Mouse (Mus musculus): ENCODE measurements around the gene Amigo1.

- TF ChIP-seq CTCF (IDR thresholded peaks at IDR 0.05; ENCODE audit: low read depth, low read length) (no peak), TAL1 (conservative IDR thresholded peaks at IDR 0.05; ENCODE audit: low read depth, low read length) (no peak), POLR2AphosphoS5 (IDR thresholded peaks at IDR 0.05; ENCODE audit: insufficient replicate concordance, low read depth, low read length) (no peak), GATA1 (IDR thresholded peaks at IDR 0.05; ENCODE audit: borderline replicate concordance, low read length) (no peak)
Measured at GRCm38 (mm10) chr3:108231646-108232045, 45.5 kb downstream of the Amigo1 start.
